Mouse (Mus musculus) frontal cortex, postnatal 25 days (tissue): ENCODE results near the gene Prl3d2.
"Not testable (repeated sequence)": the region's sequence is repeated elsewhere in the genome, so short reads cannot be mapped to it uniquely, and the experiment has no call there.

Experiments
- DNase-seq, 2 experiments: peaks; one replicate each; pipeline ENCODE4 v3.0.0; 2022; ENCODE audit warnings: low spot score in 2 of 2

The Prl3d2 gene

DNA sequence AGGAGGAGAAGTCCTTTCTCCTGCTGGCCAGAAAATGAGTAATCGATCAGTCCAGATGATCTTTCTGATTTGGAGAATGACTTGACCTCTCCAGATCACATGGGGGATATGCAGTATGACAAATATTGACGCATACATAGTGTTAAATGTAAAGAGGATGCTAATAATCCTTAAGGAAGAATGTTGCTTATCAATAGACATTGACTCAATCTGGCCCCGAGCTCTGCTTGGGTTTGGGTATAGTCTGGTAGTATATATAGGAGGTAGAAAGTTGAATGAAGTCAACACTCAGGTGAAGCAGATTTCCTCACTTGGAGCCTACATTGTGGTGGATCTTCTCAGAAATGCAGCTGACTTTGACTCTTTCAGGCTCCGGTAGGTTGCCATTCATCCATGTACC, at the start of gene Prl3d2:
Gene Prl3d2, plus strand, starts transcription at position 301 of the 400 bp plus-strand sequence.
- not testable (repeated sequence) for DNase-seq

DNA sequence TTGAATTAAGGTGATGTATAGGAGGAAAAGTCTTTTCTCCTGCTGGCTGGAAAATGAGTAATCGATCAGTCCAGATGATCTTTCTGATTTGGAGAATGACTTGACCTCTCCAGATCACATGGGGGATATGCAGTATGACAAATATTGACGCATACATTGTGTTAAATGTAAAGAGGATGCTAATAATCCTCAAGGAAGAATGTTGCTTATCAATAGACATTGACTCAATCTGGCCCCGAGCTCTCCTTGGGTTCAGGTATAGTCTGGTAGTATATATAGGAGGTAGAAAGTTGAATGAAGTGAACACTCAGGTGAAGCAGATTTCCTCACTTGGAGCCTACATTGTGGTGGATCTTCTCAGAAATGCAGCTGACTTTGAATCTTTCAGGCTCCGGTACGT, 27.6 kb upstream of the Prl3d2 start, which contains the start of gene Prl3d1:
Gene Prl3d1, plus strand, starts transcription at position 301 of the 400 bp plus-strand sequence.
- DNase-seq = not testable (repeated sequence)

DNA sequence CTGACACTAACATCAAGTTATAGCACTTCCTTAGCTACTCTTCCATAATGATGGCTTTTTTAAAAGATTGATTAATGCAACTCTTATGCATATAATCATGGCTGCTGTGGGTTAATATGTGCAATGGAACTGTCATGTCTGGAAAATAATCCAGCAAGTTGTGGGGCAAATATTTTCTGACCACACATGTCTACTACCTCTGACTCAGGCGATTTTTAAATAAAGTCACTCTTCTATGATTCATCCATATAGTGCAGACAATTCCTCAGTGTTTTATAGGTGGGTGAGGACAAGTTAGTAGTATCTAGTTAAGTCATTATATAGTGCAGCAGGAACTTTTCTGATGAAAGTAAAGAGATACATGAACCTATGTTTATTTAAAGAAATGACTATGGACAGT, 26.8 kb downstream of the Prl3d2 start:
- no peak for DNase-seq

DNA sequence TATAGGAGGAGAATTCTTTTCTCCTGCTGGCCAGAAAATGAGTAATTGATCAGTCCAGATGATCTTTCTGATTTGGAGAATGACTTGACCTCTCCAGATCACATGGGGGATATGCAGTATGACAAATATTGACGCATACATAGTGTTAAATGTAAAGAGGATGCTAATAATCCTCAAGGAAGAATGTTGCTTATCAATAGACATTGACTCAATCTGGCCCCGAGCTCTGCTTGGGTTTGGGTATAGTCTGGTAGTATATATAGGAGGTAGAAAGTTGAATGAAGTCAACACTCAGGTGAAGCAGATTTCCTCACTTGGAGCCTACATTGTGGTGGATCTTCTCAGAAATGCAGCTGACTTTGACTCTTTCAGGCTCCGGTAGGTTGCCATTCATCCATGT, 35.0 kb downstream of the Prl3d2 start, which contains the start of gene Prl3d3:
Gene Prl3d3, plus strand, starts transcription at position 301 of the 400 bp plus-strand sequence.
- DNase-seq = not testable (repeated sequence)
